Mouse (Mus musculus) sigmoid colon, adult 10 weeks (tissue): ENCODE measurements around the gene Ripor1. TPM values are rescaled to one million over a fixed set of nuclear protein-coding genes. Genes with fewer than 3 reads are reported as not detected.

ENCODE experiments used
- polyA plus RNA-seq: library from polyadenylated mRNA; stranded (reverse); fragments of 350-450 nt; fragmentation: Illumina TruSeq; extraction: RNeasy Lipid Tissue Mini Kit (QIAGEN cat#74804); gene quantifications from one replicate; pipeline ENCODE4 v1.2.3, GENCODE M21; 2014; ENCODE audit warnings: low read depth, low replicate concordance

Gene Ripor1
- 0.98 TPM for polyA plus RNA-seq

GRCm38 (mm10) chr8:105604804-105605381 is at the start of gene Ripor1:
Ripor1 (plus strand) TSS chr8:105605255.

GRCm38 (mm10) chr8:105565952-105566702 is 38.9 kb upstream of the Ripor1 start, which contains the start of gene Atp6v0d1:
Atp6v0d1 (minus strand) TSS chr8:105566047.

GRCm38 (mm10) chr8:105636018-105636962 is 31.2 kb downstream of the Ripor1 start, which contains the start of gene Ctcf:
Ctcf (plus strand) TSS chr8:105636568.

GRCm38 (mm10) chr8:105636963-105637510 is 32.0 kb downstream of the Ripor1 start, which contains the start of gene Agrp:
Agrp (minus strand) TSS chr8:105637393.

Other genes with a start within 250 kb of the Ripor1 start
- not detected for gene Plekhg4, start 232.0 kb upstream of the Ripor1 start, polyA plus RNA-seq
- gene Kctd19, start 191.8 kb upstream of the Ripor1 start, polyA plus RNA-seq: not detected
- not detected for gene Lrrc36, start 191.7 kb upstream of the Ripor1 start, polyA plus RNA-seq
- 1.1 TPM for gene Tppp3, start 133.7 kb upstream of the Ripor1 start, polyA plus RNA-seq
- 3.8 TPM for gene Zdhhc1, start 108.4 kb upstream of the Ripor1 start, polyA plus RNA-seq
- gene Hsd11b2, start 86.5 kb upstream of the Ripor1 start, polyA plus RNA-seq: 68.5 TPM
- 23.0 TPM for gene Atp6v0d1, start 39.2 kb upstream of the Ripor1 start, polyA plus RNA-seq
- 95.5 TPM for gene Ctcf, start 31.3 kb downstream of the Ripor1 start, polyA plus RNA-seq
- gene Agrp, start 32.1 kb downstream of the Ripor1 start, polyA plus RNA-seq: not detected
- 0.50 TPM for gene Carmil2, start 81.0 kb downstream of the Ripor1 start, polyA plus RNA-seq
- gene Acd, start 95.8 kb downstream of the Ripor1 start, polyA plus RNA-seq: 1.4 TPM
- gene Pard6a, start 95.9 kb downstream of the Ripor1 start, polyA plus RNA-seq: not detected
- not detected for gene 4933405L10Rik, start 102.4 kb downstream of the Ripor1 start, polyA plus RNA-seq
- 0.16 TPM for gene Enkd1, start 103.0 kb downstream of the Ripor1 start, polyA plus RNA-seq
- 0.16 TPM for gene Gfod2, start 153.4 kb downstream of the Ripor1 start, polyA plus RNA-seq
- 6.4 TPM for gene Ranbp10, start 222.1 kb downstream of the Ripor1 start, polyA plus RNA-seq
- gene Tsnaxip1, start 222.5 kb downstream of the Ripor1 start, polyA plus RNA-seq: not detected
- gene Cenpt, start 248.0 kb downstream of the Ripor1 start, polyA plus RNA-seq: 0.76 TPM
- gene Thap11, start 249.9 kb downstream of the Ripor1 start, polyA plus RNA-seq: 8.3 TPM